Mouse (Mus musculus): ENCODE measurements around the gene Gna12. TPM values are rescaled to one million over a fixed set of nuclear protein-coding genes. Genes with fewer than 3 reads are reported as not detected.

Gene Gna12
- 1.0 TPM for polyA plus RNA-seq (2014; fragmentation: Illumina TruSeq; extraction: RNeasy Lipid Tissue Mini Kit (QIAGEN cat#74804); ENCODE audit: low replicate concordance)

GRCm38 (mm10) chr5:140830314-140831063 is at the start of gene Gna12:
Gene Gna12, minus strand, starts transcription at chr5:140830431.

GRCm38 (mm10) chr5:140723822-140724221 is 106.4 kb downstream of the Gna12 start, which contains the start of gene Amz1:
Gene Amz1, plus strand, starts transcription at chr5:140724127.

Other genes with a start within 250 kb of the Gna12 start
- 0.33 TPM for gene Lfng, start 223.1 kb downstream of the Gna12 start, polyA plus RNA-seq (2014; fragmentation: Illumina TruSeq; extraction: RNeasy Lipid Tissue Mini Kit (QIAGEN cat#74804); ENCODE audit: low replicate concordance)
- gene Ttyh3, start 181.4 kb downstream of the Gna12 start, polyA plus RNA-seq (2014; fragmentation: Illumina TruSeq; extraction: RNeasy Lipid Tissue Mini Kit (QIAGEN cat#74804); ENCODE audit: low replicate concordance): 0.85 TPM
- gene Iqce, start 128.1 kb downstream of the Gna12 start, polyA plus RNA-seq (2014; fragmentation: Illumina TruSeq; extraction: RNeasy Lipid Tissue Mini Kit (QIAGEN cat#74804); ENCODE audit: low replicate concordance): 1.3 TPM
- gene Brat1, start 125.4 kb downstream of the Gna12 start, polyA plus RNA-seq (2014; fragmentation: Illumina TruSeq; extraction: RNeasy Lipid Tissue Mini Kit (QIAGEN cat#74804); ENCODE audit: low replicate concordance): 1.6 TPM
- not detected for gene Amz1, start 106.3 kb downstream of the Gna12 start, polyA plus RNA-seq (2014; fragmentation: Illumina TruSeq; extraction: RNeasy Lipid Tissue Mini Kit (QIAGEN cat#74804); ENCODE audit: low replicate concordance)
- 0.33 TPM for gene Card11, start 170.2 kb upstream of the Gna12 start, polyA plus RNA-seq (2014; fragmentation: Illumina TruSeq; extraction: RNeasy Lipid Tissue Mini Kit (QIAGEN cat#74804); ENCODE audit: low replicate concordance)

Data from small intestine, adult 10 weeks (tissue).